Mouse (Mus musculus) myocyte (in vitro differentiated cells): ENCODE data around the gene Gm47289. TPM values are rescaled to one million over a fixed set of nuclear protein-coding genes. Genes with fewer than 3 reads are reported as not detected.

Source experiments
- H3K27me3 ChIP-seq: one replicate; pipeline ENCODE4 v1.6.1; 2011; ENCODE audit not compliant: control insufficient read depth, insufficient read depth, insufficient read length
- H3K36me3 ChIP-seq: one replicate; pipeline ENCODE4 v1.6.1; 2011; ENCODE audit not compliant: control insufficient read depth, insufficient read depth
- H3K4me2 ChIP-seq: one replicate; pipeline ENCODE4 v1.6.1; 2011; ENCODE audit warnings: low read depth, control low read depth
- H3K4me3 ChIP-seq: one replicate; pipeline ENCODE4 v1.5.1; 2011; ENCODE audit warnings: mild to moderate bottlenecking, control low read depth, moderate library complexity
- H3K79me2 ChIP-seq: one replicate; pipeline ENCODE4 v1.6.1; 2011; ENCODE audit not compliant: control insufficient read depth, insufficient read depth
- H3ac ChIP-seq: one replicate; pipeline ENCODE4 v1.6.1; 2011; ENCODE audit not compliant: control insufficient read depth, insufficient read length
- CEBPB ChIP-seq: IDR thresholded peaks from 2 replicates; pipeline ENCODE4 v1.6.1; 2011; ENCODE audit warnings: mild to moderate bottlenecking, moderate library complexity; ENCODE audit not compliant: poor library complexity, insufficient read depth, severe bottlenecking
- E2F4 ChIP-seq: IDR thresholded peaks from one replicate; pipeline ENCODE4 v1.6.1; 2011; ENCODE audit warnings: mild to moderate bottlenecking, control low read depth, moderate library complexity; ENCODE audit not compliant: insufficient read depth
- MAX ChIP-seq: IDR thresholded peaks from one replicate; pipeline ENCODE4 v1.6.1; 2011; ENCODE audit warnings: low read depth, mild to moderate bottlenecking, control low read depth
- MYOD1 ChIP-seq, 3 experiments: IDR thresholded peaks; one replicate each; pipeline ENCODE4 v1.6.1; 2011; ENCODE audit warnings: control low read depth in 2 of 3, low read depth in 2 of 3, mild to moderate bottlenecking in 2 of 3, moderate library complexity in 1 of 3; ENCODE audit not compliant: insufficient read length in 2 of 3, control insufficient read depth in 1 of 3
- MYOG ChIP-seq, 3 experiments: IDR thresholded peaks; one replicate each; pipeline ENCODE4 v1.6.1; 2011; ENCODE audit warnings: control low read depth in 2 of 3, low read depth in 2 of 3, mild to moderate bottlenecking in 2 of 3; ENCODE audit not compliant: insufficient read length in 2 of 3, control insufficient read depth in 1 of 3, insufficient read depth in 1 of 3
- POLR2A ChIP-seq: IDR thresholded peaks from one replicate; pipeline ENCODE4 v1.6.1; 2011; ENCODE audit warnings: low read depth, mild to moderate bottlenecking, control low read depth, moderate library complexity; ENCODE audit not compliant: insufficient read length
- POLR2AphosphoS2 ChIP-seq: IDR thresholded peaks from one replicate; pipeline ENCODE4 v1.6.1; 2011; ENCODE audit warnings: low read depth, control low read depth; ENCODE audit not compliant: insufficient read length
- REST ChIP-seq: IDR thresholded peaks from one replicate; pipeline ENCODE4 v1.6.1; 2011; ENCODE audit warnings: mild to moderate bottlenecking, control low read depth, moderate library complexity; ENCODE audit not compliant: insufficient read depth, insufficient read length
- SRF ChIP-seq: IDR thresholded peaks from one replicate; pipeline ENCODE4 v1.6.1; 2011; ENCODE audit warnings: low read depth; ENCODE audit not compliant: control insufficient read depth, insufficient read length
- TCF12 ChIP-seq: IDR thresholded peaks from one replicate; pipeline ENCODE4 v1.6.1; 2011; ENCODE audit warnings: mild to moderate bottlenecking, control low read depth; ENCODE audit not compliant: poor library complexity, insufficient read depth, severe bottlenecking
- TCF3 ChIP-seq: IDR thresholded peaks from one replicate; pipeline ENCODE4 v1.6.1; 2011; ENCODE audit warnings: low read depth, control low read depth; ENCODE audit not compliant: insufficient read length
- USF1 ChIP-seq: IDR thresholded peaks from one replicate; pipeline ENCODE4 v1.6.1; 2011; ENCODE audit warnings: low read depth, mild to moderate bottlenecking, control low read depth, moderate library complexity
- polyA plus RNA-seq: library from polyadenylated mRNA; unstranded; fragments of >200 nt; fragmentation: generic; extraction: Trizol; gene quantifications from one replicate; pipeline ENCODE4 v1.2.1, GENCODE M21; 2012; ENCODE audit warnings: missing spikeins

Gm47289 gene
- polyA plus RNA-seq, 1 experiment: not detected

DNA sequence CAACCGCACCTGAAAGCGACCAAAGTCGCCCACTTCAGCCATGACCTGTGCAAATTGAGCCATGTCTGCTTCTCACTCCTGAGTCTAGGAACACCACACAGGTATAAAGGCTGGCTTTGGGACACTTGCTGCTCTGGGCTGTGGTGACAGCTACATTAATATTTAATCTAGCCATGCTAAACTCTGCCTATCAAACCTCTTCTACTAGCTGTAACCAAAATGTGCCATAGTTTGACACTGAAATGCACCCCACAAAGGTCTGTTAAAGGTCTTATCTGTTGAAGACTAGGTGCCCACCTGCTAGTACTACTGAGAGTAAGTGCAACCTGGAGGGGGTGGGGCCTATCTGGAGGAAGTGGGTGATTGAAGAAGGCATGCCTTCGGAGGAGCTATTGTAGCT lies 50.0 kb downstream of the Gm47289 start, which contains the start of gene Slc22a13:
Gene Slc22a13 (minus strand): TSS at position 101 of the 400 bp plus-strand sequence.
- Histone ChIP-seq H3K4me3 (no peak within 1 kb of the TSS), H3K36me3 (no peaks in the 10 kb centered on the region), H3K4me2 (no peak within 1 kb of the TSS), H3ac (no peak within 1 kb of the TSS), H3K27me3 (no peaks in the 10 kb centered on the region), H3K79me2 (no peaks in the 10 kb centered on the region)
- TF ChIP-seq POLR2AphosphoS2 (no peak), REST (no peak), SRF (no peak), E2F4 (no peak), USF1 (no peak), POLR2A (no peak), MYOD1 (IDR thresholded peaks at IDR 0.05; ENCODE audit: control insufficient read depth in 1 of 3, insufficient read length in 2 of 3, low read depth in 2 of 3) (no peak), MYOG (IDR thresholded peaks at IDR 0.05; ENCODE audit: control insufficient read depth in 1 of 3, insufficient read depth in 1 of 3, insufficient read length in 2 of 3, low read depth in 2 of 3) (no peak), TCF12 (no peak), CEBPB (no peak), MAX (no peak), TCF3 (no peak)

Other genes with a start within 250 kb of the Gm47289 start
- gene Ctdspl, start 232.7 kb upstream of the Gm47289 start, polyA plus RNA-seq: 4.9 TPM
- 1.4 TPM for gene Vill, start 106.4 kb upstream of the Gm47289 start, polyA plus RNA-seq
- gene Plcd1, start 65.7 kb upstream of the Gm47289 start, polyA plus RNA-seq: 9.9 TPM
- 0.07 TPM for gene Dlec1, start 56.7 kb upstream of the Gm47289 start, polyA plus RNA-seq
- gene Acaa1b, start 2.1 kb upstream of the Gm47289 start, polyA plus RNA-seq: 1.7 TPM
- gene Slc22a13, start 49.9 kb downstream of the Gm47289 start, polyA plus RNA-seq: not detected
- 13.5 TPM for gene Oxsr1, start 163.3 kb downstream of the Gm47289 start, polyA plus RNA-seq
- gene Acaa1a, start 180.5 kb downstream of the Gm47289 start, polyA plus RNA-seq: 61.7 TPM
- gene Myd88, start 182.2 kb downstream of the Gm47289 start, polyA plus RNA-seq: 16.0 TPM
- gene Xylb, start 198.2 kb downstream of the Gm47289 start, polyA plus RNA-seq: 1.7 TPM
- gene Slc22a14, start 206.4 kb downstream of the Gm47289 start, polyA plus RNA-seq: not detected
- 1.8 TPM for gene Acvr2b, start 243.0 kb downstream of the Gm47289 start, polyA plus RNA-seq